Mouse (Mus musculus) kidney, adult 2 months (tissue): ENCODE measurements around the gene Asb1. TPM values are rescaled to one million over a fixed set of nuclear protein-coding genes. Genes with fewer than 3 reads are reported as not detected.

Experiments
- DNase-seq: peaks from one replicate; pipeline ENCODE4 v3.0.0; 2021
- H3K27ac ChIP-seq: fragments of 200-500 bp; 2 replicates; pipeline ENCODE4 v1.5.1; 2012; ENCODE audit warnings: low read depth, low read length, control low read depth, inconsistent platforms; ENCODE audit not compliant: insufficient read depth
- H3K27me3 ChIP-seq: fragments of 200-500 bp; replicated peaks from 2 replicates; pipeline ENCODE4 v1.6.1; 2012; ENCODE audit warnings: mild to moderate bottlenecking, moderate library complexity, low read length, inconsistent platforms; ENCODE audit not compliant: control insufficient read depth, insufficient read depth
- H3K36me3 ChIP-seq: fragments of 200-500 bp; 2 replicates; pipeline ENCODE4 v1.6.1; 2012; ENCODE audit warnings: mild to moderate bottlenecking, moderate library complexity, low read length, inconsistent platforms; ENCODE audit not compliant: control insufficient read depth, insufficient read depth
- H3K4me1 ChIP-seq: fragments of 200-500 bp; 2 replicates; pipeline ENCODE4 v1.6.1; 2011; ENCODE audit warnings: low read length; ENCODE audit not compliant: control insufficient read depth, insufficient read depth
- H3K4me3 ChIP-seq: fragments of 200-500 bp; 2 replicates; pipeline ENCODE4 v1.5.1; 2011; ENCODE audit warnings: mild to moderate bottlenecking, low read depth, low read length, control low read depth; ENCODE audit not compliant: insufficient read depth
- CTCF ChIP-seq: fragments of 200-500 bp; conservative IDR thresholded peaks from 2 replicates; pipeline ENCODE4 v1.5.1; 2011; ENCODE audit warnings: low read depth, mild to moderate bottlenecking, control low read depth, low read length, moderate library complexity, mixed read lengths; ENCODE audit not compliant: insufficient read depth, insufficient read length
- POLR2A ChIP-seq: fragments of 200-500 bp; IDR thresholded peaks from one replicate; pipeline ENCODE4 v1.6.1; 2011; ENCODE audit warnings: low read depth, low read length, control low read depth
- WGBS: fragments of 180-500 bp; shearing (Covaris S2); methylation state at CpG from one replicate; pipeline ENCODE4 v1.1.7; 2018; 5-methylcytosine and 5-hydroxymethylcytosine counted together
- polyA plus RNA-seq: library from polyadenylated mRNA; depleted of rRNA; stranded (reverse); fragments of >200 nt; gene quantifications from 2 replicates; pipeline ENCODE4 v1.2.3, GENCODE M21; 2012

Asb1 gene
- polyA plus RNA-seq, 1 experiment: 7.6 TPM

GRCm38 (mm10) chr1:91584969-91585835, 44.9 kb downstream of the Asb1 start:
- TF ChIP-seq CTCF (no peak), POLR2A (no peak)

GRCm38 (mm10) chr1:91589738-91590137, 49.4 kb downstream of the Asb1 start:
- Histone ChIP-seq H3K4me3 (no peak overlapping the region), H3K4me1 (no peaks in the 10 kb centered on the region), H3K27ac (no peak overlapping the region), H3K27me3 (no peaks in the 10 kb centered on the region), H3K36me3 (no peaks in the 10 kb centered on the region)
- TF ChIP-seq POLR2A (no peak), CTCF (no peak)
- WGBS: 39% methylated on average over 6 of the region's 6 CpGs
- no peak for DNase-seq

More at GRCm38 (mm10) chr1:91584969-91585835, 44.9 kb downstream of the Asb1 start:
- DNase-seq: no peak
- Histone ChIP-seq H3K27me3 (no peaks in the 10 kb centered on the region), H3K36me3 (no peaks in the 10 kb centered on the region), H3K4me1 (no peaks in the 10 kb centered on the region), H3K27ac (no peak overlapping the region), H3K4me3 (no peak overlapping the region)
- WGBS: 49% methylated on average over 17 of the region's 17 CpGs

GRCm38 (mm10) chr1:91595521-91596020, 55.2 kb downstream of the Asb1 start:
- Histone ChIP-seq H3K4me1 (no peaks in the 10 kb centered on the region), H3K4me3 (no peak overlapping the region), H3K36me3 (no peaks in the 10 kb centered on the region), H3K27me3 (no peaks in the 10 kb centered on the region), H3K27ac (no peak overlapping the region)
- no peak for TF ChIP-seq CTCF
- TF ChIP-seq POLR2A: no peak
- WGBS: 91% methylated on average over 9 of the region's 9 CpGs
- no peak for DNase-seq

DNA sequence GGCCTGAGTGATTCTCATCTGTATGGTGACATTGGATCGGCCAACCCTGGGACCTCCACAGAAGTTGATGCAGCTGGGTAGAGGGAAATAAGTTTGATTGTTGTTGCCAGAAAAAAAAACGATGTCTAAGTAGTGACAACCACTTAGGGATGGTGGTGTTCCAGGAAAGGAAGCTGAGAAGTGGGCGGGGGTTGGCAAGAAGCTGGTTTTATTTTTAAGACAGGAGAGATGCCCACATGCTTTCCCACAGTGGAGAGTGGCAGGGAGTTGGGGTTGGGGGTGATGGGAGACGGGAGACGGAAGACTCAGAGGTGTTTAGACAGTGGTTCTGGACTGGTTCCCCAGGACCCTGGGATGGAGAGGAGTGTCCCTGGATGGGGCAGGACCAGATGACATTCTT, 57.3 kb downstream of the Asb1 start:
- H3K27ac ChIP-seq: no peak overlapping the region
- no peaks in the 10 kb centered on the region for H3K36me3 ChIP-seq
- WGBS: 63% methylated on average over 5 of the region's 5 CpGs
- no peaks in the 10 kb centered on the region for H3K4me1 ChIP-seq
- no peak overlapping the region for H3K4me3 ChIP-seq
- DNase-seq: no peak
- TF ChIP-seq CTCF (no peak), POLR2A (no peak)
- no peaks in the 10 kb centered on the region for H3K27me3 ChIP-seq

GRCm38 (mm10) chr1:91600671-91601361, 60.5 kb downstream of the Asb1 start:
- 41% methylated on average over 9 of the region's 9 CpGs for WGBS

DNA sequence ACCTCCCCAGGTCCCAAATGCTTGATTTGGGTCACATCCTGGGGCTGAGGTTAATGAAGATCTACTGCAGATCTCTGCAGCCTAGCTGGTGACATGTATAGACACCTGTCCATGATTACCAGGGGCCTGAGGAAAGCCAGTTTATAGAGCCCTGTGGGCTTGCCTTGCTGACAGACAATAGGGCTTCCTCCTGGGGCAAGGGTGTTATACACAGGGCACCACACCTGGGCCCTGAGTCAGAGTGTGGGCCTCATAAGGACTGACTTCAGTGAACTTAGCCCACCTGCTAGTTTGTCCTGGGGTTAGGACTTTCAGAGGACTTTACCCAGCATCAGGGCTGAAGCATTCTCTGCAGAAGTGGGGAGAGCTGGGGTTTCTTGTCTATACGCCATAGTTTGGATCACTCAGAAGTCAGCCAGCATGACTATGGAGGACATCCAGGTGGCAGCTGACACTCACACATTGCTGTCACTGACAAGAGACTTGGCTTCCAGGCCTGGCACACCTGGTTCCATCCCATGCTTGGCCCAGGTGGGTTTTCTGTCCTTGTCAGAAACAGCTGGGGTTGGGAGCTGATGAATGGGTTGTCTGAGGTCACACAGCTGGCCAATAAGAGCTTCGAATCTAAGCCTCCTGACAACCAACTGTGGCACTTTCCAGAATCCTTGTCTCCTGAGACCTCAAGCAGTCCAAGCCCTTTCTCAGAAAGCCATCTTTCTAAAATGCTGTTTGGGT, 61.2 kb downstream of the Asb1 start:
- Histone ChIP-seq H3K4me3 (no peak overlapping the region), H3K4me1 (no peaks in the 10 kb centered on the region), H3K36me3 (no peaks in the 10 kb centered on the region), H3K27ac (no peak overlapping the region), H3K27me3 (no peaks in the 10 kb centered on the region)
- no peak for DNase-seq
- 92% methylated on average over 2 of the region's 2 CpGs for WGBS
- TF ChIP-seq POLR2A: no peak
- no peak for TF ChIP-seq CTCF

More at GRCm38 (mm10) chr1:91600671-91601361, 60.5 kb downstream of the Asb1 start:
- TF ChIP-seq POLR2A (no peak), CTCF (peak; percentile 51; the same call in 1 of the 2 replicates)
- peak; percentile 31 for DNase-seq
- Histone ChIP-seq H3K4me1 (no peaks in the 10 kb centered on the region), H3K4me3 (no peak overlapping the region), H3K27me3 (no peaks in the 10 kb centered on the region), H3K27ac (no peak overlapping the region), H3K36me3 (no peaks in the 10 kb centered on the region)
